Comparison of ENCODE assay signal across 10 mouse cellular contexts in the genomic region with DNA sequence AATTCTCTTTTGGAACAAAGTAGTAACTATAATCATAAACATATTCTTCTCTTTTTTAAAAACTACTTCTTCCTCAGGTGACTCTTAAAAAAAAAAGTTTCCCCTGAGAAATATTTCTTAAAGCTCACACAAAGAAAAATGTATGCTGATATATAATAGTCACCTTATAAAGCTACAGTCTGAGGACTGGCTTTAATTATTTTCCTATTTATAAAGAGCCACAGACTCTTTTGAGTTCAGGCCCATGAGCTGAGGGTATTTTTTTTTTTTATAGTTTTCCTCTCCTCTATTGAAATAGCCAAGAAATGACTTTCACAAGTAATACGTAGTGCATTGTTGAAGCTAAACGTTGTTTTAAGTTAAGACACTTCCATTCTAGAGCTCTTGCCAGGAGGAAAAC. TPM values are rescaled to one million over a fixed set of nuclear protein-coding genes. Genes with fewer than 3 reads are reported as not detected.
DNase-seq lines count a peak whose midpoint lies in the region; ATAC-seq and TF ChIP-seq lines count a peak whose summit lies in the region.
"Had no signal": no experiment of that assay in that cellular context is flagged by ENCODE, and none has a peak within 500 bp of the region (broad histone marks: within the 10 kb centered on the region; RNA-seq: fewer than 3 reads in every experiment).

No protein-coding gene starts in this region.

- H3K4me2 ChIP-seq in heart, embryonic 15.5 days, result peak overlapping the region; percentile 71
- H3K4me2 ChIP-seq in embryonic facial prominence, embryonic 11.5 days (ENCODE audit: low read depth, low read length), result peak overlapping the region; percentile 92
- peak overlapping the region; percentile 93 for H3K4me2 ChIP-seq in hindbrain, postnatal 0 days (ENCODE audit: low read depth, low read length)
- H3K4me2 ChIP-seq in midbrain, embryonic 14.5 days (ENCODE audit: low read length), result peak overlapping the region; percentile 95

- H3K9ac ChIP-seq in heart, embryonic 15.5 days, result peak overlapping the region; percentile 59
- H3K9ac ChIP-seq in embryonic facial prominence, embryonic 11.5 days (replicated peaks; ENCODE audit: low read length), result peak overlapping the region; percentile 71; the same call in 1 of the 2 replicates
- H3K9ac ChIP-seq in hindbrain, postnatal 0 days (replicated peaks; ENCODE audit: low read length), result peak overlapping the region; percentile 74
- H3K9ac ChIP-seq in midbrain, embryonic 14.5 days (replicated peaks; ENCODE audit: low read length), result peak overlapping the region; percentile 59; the same call in 1 of the 2 replicates

- no peaks in the 10 kb centered on the region for H3K36me3 ChIP-seq in heart, embryonic 15.5 days
- no peaks in the 10 kb centered on the region for H3K36me3 ChIP-seq in embryonic facial prominence, embryonic 11.5 days (replicated peaks; ENCODE audit: control insufficient read depth, insufficient read depth, low read depth, low read length)
- no peaks in the 10 kb centered on the region for H3K36me3 ChIP-seq in hindbrain, postnatal 0 days (ENCODE audit: insufficient read depth, low read length)
- H3K36me3 ChIP-seq in midbrain, embryonic 14.5 days (ENCODE audit: control insufficient read depth, insufficient read depth, low read length), result no peaks in the 10 kb centered on the region

- 22% methylated on average over 2 of the region's 2 CpGs for WGBS in heart, embryonic 15.5 days
- WGBS in embryonic facial prominence, embryonic 11.5 days, result 36% methylated on average over 2 of the region's 2 CpGs
- WGBS in hindbrain, postnatal 0 days, result 23% methylated on average over 2 of the region's 2 CpGs
- WGBS in midbrain, embryonic 14.5 days, result 26% methylated on average over 2 of the region's 2 CpGs

- peak overlapping the region; percentile 57 for H3K4me3 ChIP-seq in heart, embryonic 15.5 days
- H3K4me3 ChIP-seq in embryonic facial prominence, embryonic 11.5 days (ENCODE audit: low read depth, low read length), result peak overlapping the region; percentile 54; the same call in 1 of the 2 replicates
- H3K4me3 ChIP-seq in hindbrain, postnatal 0 days (ENCODE audit: low read length), result peak overlapping the region; percentile 54
- H3K4me3 ChIP-seq in midbrain, embryonic 14.5 days (replicated peaks; ENCODE audit: low read depth, low read length), result peak overlapping the region; percentile 46; the same call in 1 of the 2 replicates

- TF ChIP-seq CTCF in hindbrain, postnatal 0 days (IDR thresholded peaks at IDR 0.05; ENCODE audit: low read depth), result no peak

- H3K4me1 ChIP-seq in heart, embryonic 15.5 days (replicated peaks), result peaks cover 17% of the 10 kb centered on the region
- H3K4me1 ChIP-seq in embryonic facial prominence, embryonic 11.5 days (ENCODE audit: control insufficient read depth, insufficient read depth, low read length), result no peaks in the 10 kb centered on the region; the same call in 1 of the 2 replicates
- H3K4me1 ChIP-seq in hindbrain, postnatal 0 days (ENCODE audit: insufficient read depth, low read length), result 0 out of 2 replicates have a peak, but pooled peaks cover 6% of the 10 kb centered on the region
- no peaks in the 10 kb centered on the region; the same call in 1 of the 2 replicates for H3K4me1 ChIP-seq in midbrain, embryonic 14.5 days (ENCODE audit: control insufficient read depth, insufficient read depth, low read length)

- no peaks in the 10 kb centered on the region for H3K27me3 ChIP-seq in heart, embryonic 15.5 days
- no peaks in the 10 kb centered on the region for H3K27me3 ChIP-seq in embryonic facial prominence, embryonic 11.5 days (ENCODE audit: control insufficient read depth, insufficient read depth, low read length)
- H3K27me3 ChIP-seq in hindbrain, postnatal 0 days (ENCODE audit: insufficient read depth, low read length), result no peaks in the 10 kb centered on the region
- no peaks in the 10 kb centered on the region for H3K27me3 ChIP-seq in midbrain, embryonic 14.5 days (ENCODE audit: control insufficient read depth, insufficient read depth, low read length)

- ATAC-seq in heart, embryonic 15.5 days (replicated peaks; ENCODE audit: insufficient number of reproducible peaks, insufficient read depth, low FRiP score, low read depth), result no peak
- ATAC-seq in embryonic facial prominence, embryonic 11.5 days (replicated peaks; ENCODE audit: insufficient number of reproducible peaks, low FRiP score, low TSS enrichment, low read depth), result no peak
- no peak for ATAC-seq in hindbrain, postnatal 0 days
- ATAC-seq in midbrain, embryonic 14.5 days (ENCODE audit: low FRiP score, low TSS enrichment), result no peak
- ATAC-seq in erythroblast, adult 5-6 weeks (replicated peaks; ENCODE audit: low FRiP score, poor library complexity, severe bottlenecking), result no peak
- ATAC-seq: CD4-positive, CD25-positive, alpha-beta regulatory T cell, adult 4 months had no signal

- no peak for DNase-seq in heart, adult 18-20 months
- no peak for DNase-seq in embryonic facial prominence, embryonic 11.5 days (ENCODE audit: low spot score)
- DNase-seq in hindbrain, postnatal 0 days (ENCODE audit: low spot score), result no peak
- no peak for DNase-seq in midbrain, embryonic 14.5 days
- DNase-seq in urinary bladder, postnatal 10 days (ENCODE audit: low spot score), result no peak
- DNase-seq in urinary bladder, postnatal 36 days (ENCODE audit: low spot score in 2 of 2), result no peak
- DNase-seq: kidney, adult 8-10 months had no signal

- peak overlapping the region; percentile 7 for H3K27ac ChIP-seq in heart, embryonic 15.5 days
- H3K27ac ChIP-seq in embryonic facial prominence, embryonic 11.5 days (replicated peaks; ENCODE audit: low read depth, low read length), result 0 out of 2 replicates have a peak overlapping the region, but pooled peaks have one; percentile 47
- no peak overlapping the region for H3K27ac ChIP-seq in hindbrain, postnatal 0 days
- H3K27ac ChIP-seq in midbrain, embryonic 14.5 days (replicated peaks; ENCODE audit: low read depth, low read length), result no peak overlapping the region

- no peaks in the 10 kb centered on the region for H3K9me3 ChIP-seq in heart, embryonic 15.5 days (replicated peaks)
- no peaks in the 10 kb centered on the region for H3K9me3 ChIP-seq in embryonic facial prominence, embryonic 11.5 days (replicated peaks; ENCODE audit: control insufficient read depth, low read length)
- H3K9me3 ChIP-seq in hindbrain, postnatal 0 days (ENCODE audit: low read length), result no peaks in the 10 kb centered on the region
- H3K9me3 ChIP-seq in midbrain, embryonic 14.5 days (ENCODE audit: control insufficient read depth, low read length), result no peaks in the 10 kb centered on the region

RNA-seq across cellular contexts. Expression of a gene that starts 0.6 kb away (rescaled TPM):
- polyA plus RNA-seq in heart, embryonic 15.5 days (2015; fragmentation: Nextera tagmentation; extraction: Ambion mirVana), result 0.43 and 0.70 TPM in 2 replicates
- total RNA-seq in heart, adult 18-20 months (2021), result under 1 TPM; 0.20 to 0.31 TPM
- 2.0 and 2.1 TPM in 2 replicates for polyA plus RNA-seq in embryonic facial prominence, embryonic 11.5 days (2014; fragmentation: Nextera tagmentation; extraction: Ambion mirVana)
- total RNA-seq in hindbrain, postnatal 0 days (2014; rRNA removed), result 0.10 and 0.97 TPM in 2 replicates
- 0.39 and 0.68 TPM in 2 replicates for polyA plus RNA-seq in hindbrain, postnatal 0 days (2015; fragmentation: Nextera tagmentation; extraction: Ambion mirVana)
- 0.13 and 0.22 TPM in 2 replicates for polyA plus RNA-seq in midbrain, embryonic 14.5 days (2014; fragmentation: Nextera tagmentation; extraction: Ambion mirVana)
- total RNA-seq in erythroblast, adult 5-6 weeks (2015; ENCODE audit: low replicate concordance), result not detected in 2 replicates
- total RNA-seq in erythroblast, adult 5-6 weeks (2017; ENCODE audit: low replicate concordance), result not detected in 2 replicates
- polyA plus RNA-seq: CD4-positive, CD25-positive, alpha-beta regulatory T cell, adult 4 months had no signal

Comparison
In these comparisons a context has a peak if more than half of its experiments do, and no peak if none do; other contexts are left out.
1. H3K27ac ChIP-seq: peak in heart, embryonic 15.5 days (single experiment) and embryonic facial prominence, embryonic 11.5 days (single experiment); none in hindbrain, postnatal 0 days (single experiment) and midbrain, embryonic 14.5 days (single experiment).
2. Peak in every context shown above with its lines, with median percentiles within 50 percentile points of each other: H3K4me2 ChIP-seq, H3K4me3 ChIP-seq and H3K9ac ChIP-seq.